In genomic region chr4:135856223-135857091, GRCm38 (mm10) we compare ENCODE assay signal across 8 mouse cellular contexts. TPM values are rescaled to one million over a fixed set of nuclear protein-coding genes. Genes with fewer than 3 reads are reported as not detected.
DNase-seq lines count a peak whose midpoint lies in the region; ATAC-seq lines count a peak whose summit lies in the region.

No protein-coding gene starts in this region.

- H3K4me3 ChIP-seq in forebrain, embryonic 11.5 days (ENCODE audit: low read depth, low read length): peak overlapping the region; percentile 71

- peak overlapping the region; percentile 97 for H3K27ac ChIP-seq in forebrain, embryonic 11.5 days (ENCODE audit: low read depth, low read length)

- intact Hi-C loops in heart, postnatal 14 days (cut with DNase I): loop anchor here (1.0 kb wide), 1 partner anchor 16 kb away; no protein-coding TSS in a partner anchor

- WGBS in forebrain, embryonic 11.5 days: under 1% methylated on average over 82 of the region's 91 CpGs

- peak overlapping the region; percentile 80 for H3K9ac ChIP-seq in forebrain, embryonic 11.5 days (ENCODE audit: low read length)

- peaks cover 9% of the 10 kb centered on the region; the same call in 1 of the 2 replicates for H3K4me1 ChIP-seq in forebrain, embryonic 11.5 days (replicated peaks; ENCODE audit: control insufficient read depth, insufficient read depth, low read length)

- DNase-seq in ES-CJ7 (ENCODE audit: low read depth, low spot score): peak; percentile 61
- DNase-seq in brain, adult 2 months (ENCODE audit: low read depth, low spot score): peak; percentile 60
- peak; percentile 87 for DNase-seq in forebrain, embryonic 11.5 days (ENCODE audit: low spot score)
- peak; percentile 71 to 74 for DNase-seq in heart, postnatal 14 days
- peak; percentile 58 for DNase-seq in layer of hippocampus, adult 9-11 months
- DNase-seq in lung, postnatal 10 days: peak; percentile 88
- DNase-seq in right cerebral cortex, adult 2 months (ENCODE audit: low spot score in 2 of 2): peak; percentile 33 to 52
- peak; percentile 55 for DNase-seq in urinary bladder, postnatal 25 days (ENCODE audit: low spot score)

- H3K27me3 ChIP-seq in forebrain, embryonic 11.5 days (ENCODE audit: control insufficient read depth, insufficient read depth, low read length): no peaks in the 10 kb centered on the region

- ATAC-seq in forebrain, embryonic 11.5 days (replicated peaks; ENCODE audit: low FRiP score): peak; percentile 71

- no peaks in the 10 kb centered on the region for H3K9me3 ChIP-seq in forebrain, embryonic 11.5 days (ENCODE audit: control insufficient read depth, low read length)

- H3K36me3 ChIP-seq in forebrain, embryonic 11.5 days (ENCODE audit: control insufficient read depth, insufficient read depth, low read length): no peaks in the 10 kb centered on the region; the same call in 1 of the 2 replicates

- H3K4me2 ChIP-seq in forebrain, embryonic 11.5 days (ENCODE audit: low read depth, low read length, severe bottlenecking): peak overlapping the region; percentile 79

RNA-seq across cellular contexts. Expression of gene Srsf10, which starts 0.9 kb away (rescaled TPM):
- polyA plus RNA-seq in forebrain, embryonic 11.5 days (2014; fragmentation: Nextera tagmentation; extraction: Ambion mirVana): 392 and 452 TPM in 2 replicates
- 10 to 100 TPM; 48.1 to 59.7 TPM for total RNA-seq in heart, postnatal 14 days (2021)

RNA-seq across cellular contexts. Expression of gene Pnrc2, which starts 17.2 kb away (rescaled TPM):
- 220 and 234 TPM in 2 replicates for polyA plus RNA-seq in forebrain, embryonic 11.5 days (2014; fragmentation: Nextera tagmentation; extraction: Ambion mirVana)
- 10 to 100 TPM; 79.0 to 84.8 TPM for total RNA-seq in heart, postnatal 14 days (2021)

RNA-seq across cellular contexts. Expression of gene Cnr2, which starts 38.7 kb away (rescaled TPM):
- polyA plus RNA-seq in forebrain, embryonic 11.5 days (2014; fragmentation: Nextera tagmentation; extraction: Ambion mirVana): 0.13 and 0.17 TPM in 2 replicates
- under 1 TPM; 0.76 to 0.93 TPM for total RNA-seq in heart, postnatal 14 days (2021)

Comparison
In these comparisons a context has a peak if more than half of its experiments do, and no peak if none do; other contexts are left out.
1. Peak in every context shown above with its lines: DNase-seq, ATAC-seq, H3K4me3 ChIP-seq and H3K27ac ChIP-seq.